Mouse (Mus musculus): Measurements from ENCODE around the gene Cygb. TPM values are rescaled to one million over a fixed set of nuclear protein-coding genes. Genes with fewer than 3 reads are reported as not detected.

Cygb gene
- total and polyA plus RNA-seq, 3 experiments, result not detected

- Histone ChIP-seq H3K36me3 (replicated peaks in 1 of 2; ENCODE audit: control insufficient read depth in 1 of 2, insufficient read depth in 1 of 2, low read length in 1 of 2) (no peaks in the 10 kb centered on the region), H3K79me2 (replicated peaks; ENCODE audit: control insufficient read depth, extremely low read depth, insufficient read depth, poor library complexity, severe bottlenecking) (no peaks in the 10 kb centered on the region), H3K9ac (ENCODE audit: insufficient read depth, low read depth) (no peak overlapping the region), H3K4me1 (ENCODE audit: control insufficient read depth in 1 of 2, insufficient read depth in 2 of 2) (peaks cover 6 to 17% of the 10 kb centered on the region in 2 experiments; a peak in 3 of 4 replicates), H3K27me3 (replicated peaks) (peaks cover 64% of the 10 kb centered on the region), H3K9me3 (replicated peaks; ENCODE audit: low read length) (no peaks in the 10 kb centered on the region), H3K27ac (ENCODE audit: insufficient read depth, low read depth) (no peak overlapping the region), H3K4me3 (replicated peaks in 1 of 3; ENCODE audit: low read depth in 2 of 3, low read length in 2 of 3, poor library complexity in 1 of 3) (no peak overlapping the region), H3K4me2 (ENCODE audit: insufficient read depth, low read depth, poor library complexity, severe bottlenecking) (no peak overlapping the region)
- in situ Hi-C loops (cut with MboI; ENCODE audit: low pct_ligation_motif_present, low pct_unique_long_range_greater_than_20kb, low sequenced_read_pairs) (loop anchor here (25.0 kb wide), 1 partner anchor 536 kb away; the partner anchor contains the start of gene Sept9), dilution Hi-C loops (cut with MboI; ENCODE audit: extremely low pct_ligation_motif_present, extremely low pct_unique_long_range_greater_than_20kb, low sequenced_read_pairs) (no loop called here)
- DNase-seq (ENCODE audit: extremely low read depth), result no peak
- no peak for TF ChIP-seq TCF12 (IDR thresholded peaks at IDR 0.05; ENCODE audit: low read depth, low read length)
- TF ChIP-seq CHD2 (IDR thresholded peaks at IDR 0.05; ENCODE audit: low read length), result no peak
- no peak for TF ChIP-seq JUND (conservative IDR thresholded peaks at IDR 0.05; ENCODE audit: low read depth, low read length)
- no peak for TF ChIP-seq SIN3A (IDR thresholded peaks at IDR 0.05; ENCODE audit: low read length)
- no peak for TF ChIP-seq UBTF (IDR thresholded peaks at IDR 0.05; ENCODE audit: low read depth, low read length)
- TF ChIP-seq POLR2A (IDR thresholded peaks at IDR 0.05; ENCODE audit: low read depth, low read length), result no peak
- TF ChIP-seq MYC (IDR thresholded peaks at IDR 0.05; ENCODE audit: low read depth, low read length), result no peak
These were observed 2.8 kb downstream of the Cygb start for GRCm38 (mm10) chr11:116651339-116651738.

- Histone ChIP-seq H3K4me1 (ENCODE audit: control insufficient read depth in 1 of 2, insufficient read depth in 2 of 2) (peaks cover 6 to 17% of the 10 kb centered on the region in 2 experiments; a peak in 3 of 4 replicates), H3K79me2 (replicated peaks; ENCODE audit: control insufficient read depth, extremely low read depth, insufficient read depth, poor library complexity, severe bottlenecking) (no peaks in the 10 kb centered on the region), H3K9me3 (replicated peaks; ENCODE audit: low read length) (no peaks in the 10 kb centered on the region), H3K9ac (ENCODE audit: insufficient read depth, low read depth) (no peak overlapping the region), H3K36me3 (replicated peaks in 1 of 2; ENCODE audit: control insufficient read depth in 1 of 2, insufficient read depth in 1 of 2, low read length in 1 of 2) (no peaks in the 10 kb centered on the region), H3K4me2 (ENCODE audit: insufficient read depth, low read depth, poor library complexity, severe bottlenecking) (no peak overlapping the region), H3K27me3 (replicated peaks) (peaks cover 68% of the 10 kb centered on the region), H3K4me3 (replicated peaks in 1 of 3; ENCODE audit: low read depth in 2 of 3, low read length in 2 of 3, poor library complexity in 1 of 3) (no peak overlapping the region), H3K27ac (ENCODE audit: insufficient read depth, low read depth) (no peak overlapping the region)
- in situ Hi-C loops (cut with MboI; ENCODE audit: low pct_ligation_motif_present, low pct_unique_long_range_greater_than_20kb, low sequenced_read_pairs), result loop anchor here (25.0 kb wide), 1 partner anchor 536 kb away; the partner anchor contains the start of gene Sept9
- DNase-seq (ENCODE audit: extremely low read depth), result no peak
- TF ChIP-seq MAX (IDR thresholded peaks at IDR 0.05; ENCODE audit: low read length) (no peak), TBP (conservative IDR thresholded peaks at IDR 0.05; ENCODE audit: low read depth, low read length) (no peak), ZC3H11A (IDR thresholded peaks at IDR 0.05; ENCODE audit: low read depth, low read length) (no peak), ETS1 (conservative IDR thresholded peaks at IDR 0.05; ENCODE audit: low read depth, low read length) (no peak), CTCF (conservative IDR thresholded peaks at IDR 0.05 in 1 of 2, IDR thresholded peaks at IDR 0.05 in 1 of 2; ENCODE audit: low read depth in 2 of 2, low read length in 2 of 2) (no peak), MYC (IDR thresholded peaks at IDR 0.05; ENCODE audit: low read depth, low read length) (no peak), NRF1 (IDR thresholded peaks at IDR 0.05; ENCODE audit: low read depth, low read length) (no peak), PAX5 (IDR thresholded peaks at IDR 0.05; ENCODE audit: low read length) (no peak), SIN3A (IDR thresholded peaks at IDR 0.05; ENCODE audit: low read length) (no peak), UBTF (IDR thresholded peaks at IDR 0.05; ENCODE audit: low read depth, low read length) (no peak)
- dilution Hi-C loops (cut with MboI; ENCODE audit: extremely low pct_ligation_motif_present, extremely low pct_unique_long_range_greater_than_20kb, low sequenced_read_pairs), result no loop called here
These were observed 3.3 kb downstream of the Cygb start for GRCm38 (mm10) chr11:116650811-116651210.
